In genomic region chr1:119502729-119503128, GRCm38 (mm10) we compare ENCODE assay signal across 11 mouse cellular contexts. TPM values are rescaled to one million over a fixed set of nuclear protein-coding genes. Genes with fewer than 3 reads are reported as not detected.
DNase-seq lines count a peak whose midpoint lies in the region; ATAC-seq lines count a peak whose summit lies in the region.
"Had no signal": no experiment of that assay in that cellular context is flagged by ENCODE, and none has a peak within 500 bp of the region (broad histone marks: within the 10 kb centered on the region; RNA-seq: fewer than 3 reads in every experiment).

No protein-coding gene starts in this region.

- peak overlapping the region; percentile 77 for H3K4me2 ChIP-seq in heart, embryonic 16.5 days (ENCODE audit: low read depth, low read length)
- 0 out of 2 replicates have a peak overlapping the region, but pooled peaks have one; percentile 83 for H3K4me2 ChIP-seq in midbrain, embryonic 12.5 days (replicated peaks)

- no peaks in the 10 kb centered on the region for H3K9me3 ChIP-seq in heart, embryonic 10.5 days
- 0 out of 2 replicates have a peak, but pooled peaks cover 3% of the 10 kb centered on the region for H3K9me3 ChIP-seq in heart, embryonic 16.5 days (replicated peaks; ENCODE audit: control insufficient read depth, low read length)
- H3K9me3 ChIP-seq in midbrain, embryonic 12.5 days: 0 out of 2 replicates have a peak, but pooled peaks cover 5% of the 10 kb centered on the region

- no peak for DNase-seq in heart, embryonic 10.5 days (ENCODE audit: low spot score)
- no peak for DNase-seq in heart, adult 9 months (ENCODE audit: low spot score in 2 of 2)
- DNase-seq in A20 (ENCODE audit: low read depth, low spot score): peak; percentile 70
- DNase-seq in thymus, postnatal 25 days: no peak
- DNase-seq in thymus, postnatal 10 days (ENCODE audit: low spot score in 2 of 2): no peak
- DNase-seq: cerebellum, adult 11 months; gastrocnemius, postnatal 36 days had no signal

- peak overlapping the region; percentile 95 for H3K27ac ChIP-seq in heart, embryonic 10.5 days
- peak overlapping the region; percentile 93 for H3K27ac ChIP-seq in heart, embryonic 16.5 days (ENCODE audit: low read length)
- H3K27ac ChIP-seq in midbrain, embryonic 12.5 days (replicated peaks): no peak overlapping the region
- H3K27ac ChIP-seq: left cerebral cortex, adult 2 months had no signal

- no peak for ATAC-seq in heart, embryonic 16.5 days (replicated peaks; ENCODE audit: extremely low read depth, insufficient read depth, low FRiP score)
- ATAC-seq in midbrain, embryonic 12.5 days (ENCODE audit: low FRiP score, low read depth): no peak
- ATAC-seq in cerebellum, adult (ENCODE audit: insufficient number of reproducible peaks, low FRiP score, low TSS enrichment): no peak

- 0 out of 2 replicates have a peak, but pooled peaks cover 7% of the 10 kb centered on the region for H3K27me3 ChIP-seq in heart, embryonic 10.5 days (ENCODE audit: insufficient read depth, poor library complexity, severe bottlenecking)
- H3K27me3 ChIP-seq in heart, embryonic 16.5 days (ENCODE audit: control insufficient read depth, insufficient read depth, low read length): no peaks in the 10 kb centered on the region
- peaks cover 26% of the 10 kb centered on the region for H3K27me3 ChIP-seq in midbrain, embryonic 12.5 days

- H3K36me3 ChIP-seq in heart, embryonic 10.5 days: peaks cover 17% of the 10 kb centered on the region
- peaks cover 8% of the 10 kb centered on the region for H3K36me3 ChIP-seq in heart, embryonic 16.5 days (ENCODE audit: control insufficient read depth, insufficient read depth)
- no peaks in the 10 kb centered on the region for H3K36me3 ChIP-seq in midbrain, embryonic 12.5 days

- peaks cover 56% of the 10 kb centered on the region for H3K4me1 ChIP-seq in heart, embryonic 10.5 days
- H3K4me1 ChIP-seq in heart, embryonic 16.5 days (ENCODE audit: control insufficient read depth, insufficient read depth, low read length): peaks cover 31% of the 10 kb centered on the region
- H3K4me1 ChIP-seq in midbrain, embryonic 12.5 days: peaks cover 20% of the 10 kb centered on the region

- H3K9ac ChIP-seq in heart, embryonic 16.5 days (ENCODE audit: low read length): peak overlapping the region; percentile 92
- H3K9ac ChIP-seq in midbrain, embryonic 12.5 days (replicated peaks): no peak overlapping the region

- WGBS in heart, embryonic 10.5 days: 90% methylated on average over 11 of the region's 11 CpGs
- WGBS in heart, embryonic 16.5 days: 90% methylated on average over 11 of the region's 11 CpGs
- 95% methylated on average over 10 of the region's 11 CpGs for WGBS in midbrain, embryonic 12.5 days

- peak overlapping the region; percentile 88 for H3K4me3 ChIP-seq in heart, embryonic 10.5 days
- H3K4me3 ChIP-seq in heart, embryonic 16.5 days (ENCODE audit: low read length): peak overlapping the region; percentile 85
- H3K4me3 ChIP-seq in midbrain, embryonic 12.5 days: no peak overlapping the region

RNA-seq across cellular contexts. Expression of gene Ralb, which starts 1.9 kb away (rescaled TPM):
- polyA plus RNA-seq in heart, embryonic 10.5 days (2016; fragmentation: Nextera tagmentation; extraction: Ambion mirVana): 176 and 192 TPM in 2 replicates
- polyA plus RNA-seq in heart, embryonic 16.5 days (2015; fragmentation: Nextera tagmentation; extraction: Ambion mirVana): 130 and 140 TPM in 2 replicates
- polyA plus RNA-seq in midbrain, embryonic 12.5 days (2016; fragmentation: Nextera tagmentation; extraction: Ambion mirVana): 73.0 and 83.5 TPM in 2 replicates

RNA-seq across cellular contexts. Expression of gene Tmem185b, which starts 23.2 kb away (rescaled TPM):
- polyA plus RNA-seq in heart, embryonic 10.5 days (2016; fragmentation: Nextera tagmentation; extraction: Ambion mirVana): 22.3 and 24.8 TPM in 2 replicates
- 24.7 and 25.8 TPM in 2 replicates for polyA plus RNA-seq in heart, embryonic 16.5 days (2015; fragmentation: Nextera tagmentation; extraction: Ambion mirVana)
- 20.0 and 22.4 TPM in 2 replicates for polyA plus RNA-seq in midbrain, embryonic 12.5 days (2016; fragmentation: Nextera tagmentation; extraction: Ambion mirVana)
